Mouse (Mus musculus): ENCODE measurements at regions not wholly inside any gene's neighbourhood (a gene's known extent, or its start where the extent isn't known, plus 50 kb on each side); places are given as distances from the start of the nearest gene placed in this dataset.

- Histone ChIP-seq H3K36me3 (no peaks in the 10 kb centered on the region), H3K27me3 (ENCODE audit: low read depth, poor library complexity, severe bottlenecking) (peaks cover 15% of the 10 kb centered on the region), H3K4me1 (peaks cover 52% of the 10 kb centered on the region), H3K27ac (no peak overlapping the region), H3K9me3 (replicated peaks) (no peaks in the 10 kb centered on the region), H3K4me3 (no peak overlapping the region)
- 76% methylated on average over 11 of the region's 11 CpGs for WGBS
- DNase-seq (ENCODE audit: low spot score): no peak
Measured at GRCm38 (mm10) chr12:73408165-73408564, 121.6 kb downstream of the Slc38a6 start.

- WGBS: 82% methylated on average over 8 of the region's 8 CpGs
- H3K27ac ChIP-seq: no peak overlapping the region; the same call in 1 of the 2 replicates
- no peaks in the 10 kb centered on the region for H3K9me3 ChIP-seq (replicated peaks)
- no peaks in the 10 kb centered on the region for H3K36me3 ChIP-seq
- peaks cover 15% of the 10 kb centered on the region for H3K27me3 ChIP-seq (ENCODE audit: low read depth, poor library complexity, severe bottlenecking)
- no peak for DNase-seq (ENCODE audit: low spot score)
- H3K4me3 ChIP-seq: no peak overlapping the region
- H3K4me1 ChIP-seq: peaks cover 57% of the 10 kb centered on the region
Measured at GRCm38 (mm10) chr12:73406556-73407087, 120.0 kb downstream of the Slc38a6 start.

GRCm38 (mm10) chr12:73405583-73405982 is 119.0 kb downstream of the Slc38a6 start:
- H3K36me3 ChIP-seq: no peaks in the 10 kb centered on the region
- H3K4me3 ChIP-seq: no peak overlapping the region
- H3K9me3 ChIP-seq (replicated peaks): no peaks in the 10 kb centered on the region
- no peak for DNase-seq (ENCODE audit: low spot score)
- peaks cover 13% of the 10 kb centered on the region for H3K27me3 ChIP-seq (ENCODE audit: low read depth, poor library complexity, severe bottlenecking)
- peak overlapping the region; percentile 59 for H3K27ac ChIP-seq
- peaks cover 59% of the 10 kb centered on the region for H3K4me1 ChIP-seq
- WGBS: 78% methylated on average over 9 of the region's 9 CpGs

DNA sequence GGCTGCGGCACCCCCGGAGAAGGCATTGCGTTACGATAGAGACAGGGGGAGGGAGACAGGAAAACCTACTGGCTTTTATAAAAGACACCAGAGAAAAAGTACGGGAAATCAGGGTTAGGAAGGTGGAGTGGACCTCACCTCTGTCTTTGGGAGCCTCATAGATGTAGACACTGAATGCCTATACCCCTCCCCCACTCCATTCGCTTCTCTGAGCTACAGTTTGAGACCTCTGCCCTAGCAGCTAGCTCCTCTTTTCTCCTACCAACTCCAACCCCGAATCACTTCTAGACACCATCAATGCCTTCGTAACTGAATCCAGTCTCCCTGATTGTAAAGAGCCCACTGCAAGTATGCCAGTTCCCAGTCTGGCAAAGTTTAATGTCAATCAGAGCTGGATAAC is 118.5 kb downstream of the Slc38a6 start:
- no peak for DNase-seq (ENCODE audit: low spot score)
- WGBS: 64% methylated on average over 8 of the region's 8 CpGs
- Histone ChIP-seq H3K4me3 (no peak overlapping the region), H3K27ac (0 out of 2 replicates have a peak overlapping the region, but pooled peaks have one; percentile 59), H3K4me1 (peaks cover 64% of the 10 kb centered on the region), H3K27me3 (ENCODE audit: low read depth, poor library complexity, severe bottlenecking) (peaks cover 11% of the 10 kb centered on the region), H3K9me3 (replicated peaks) (no peaks in the 10 kb centered on the region), H3K36me3 (no peaks in the 10 kb centered on the region)

- no peaks in the 10 kb centered on the region for H3K9me3 ChIP-seq (replicated peaks)
- no peak for DNase-seq (ENCODE audit: low spot score)
- WGBS: 69% methylated on average over 13 of the region's 13 CpGs
- H3K27me3 ChIP-seq (ENCODE audit: low read depth, poor library complexity, severe bottlenecking): peaks cover 5% of the 10 kb centered on the region
- no peak overlapping the region for H3K4me3 ChIP-seq
- no peaks in the 10 kb centered on the region for H3K36me3 ChIP-seq
- H3K4me1 ChIP-seq: peaks cover 68% of the 10 kb centered on the region
- H3K27ac ChIP-seq: 0 out of 2 replicates have a peak overlapping the region, but pooled peaks have one; percentile 10
Measured at GRCm38 (mm10) chr12:73403906-73404474, 117.4 kb downstream of the Slc38a6 start.

All from limb, embryonic 10.5 days (tissue).